Mouse (Mus musculus) CH12.LX (cell line): ENCODE measurements around the gene Hba-a1. TPM values are rescaled to one million over a fixed set of nuclear protein-coding genes. Genes with fewer than 3 reads are reported as not detected.

Source experiments
- DNase-seq: peaks from one replicate; pipeline ENCODE4 v3.0.0-alpha.2; 2013; ENCODE audit errors: extremely low read depth
- H3K27ac ChIP-seq: 2 replicates; pipeline ENCODE4 v1.5.1; 2012; ENCODE audit warnings: low read depth, mild to moderate bottlenecking, control low read depth, moderate library complexity; ENCODE audit not compliant: insufficient read depth
- H3K27me3 ChIP-seq: replicated peaks from 2 replicates; pipeline ENCODE3; 2012; ENCODE audit warnings: inconsistent platforms
- H3K36me3 ChIP-seq, 2 experiments: replicated peaks in 1 of 2; 2 replicates each; pipeline versions ENCODE3 to v1.6.1; 2012; ENCODE audit warnings: inconsistent platforms in 1 of 2, low read length in 1 of 2, mild to moderate bottlenecking in 1 of 2, mixed read lengths in 1 of 2, moderate library complexity in 1 of 2; ENCODE audit not compliant: control insufficient read depth in 1 of 2, insufficient read depth in 1 of 2
- H3K4me1 ChIP-seq, 2 experiments: 2 replicates each; pipeline ENCODE4 v1.6.1; 2012; ENCODE audit warnings: inconsistent platforms in 1 of 2, moderate library complexity in 1 of 2; ENCODE audit not compliant: insufficient read depth in 2 of 2, control insufficient read depth in 1 of 2
- H3K4me2 ChIP-seq: 2 replicates; pipeline ENCODE4 v1.6.1; 2012; ENCODE audit warnings: low read depth, mild to moderate bottlenecking, control low read depth; ENCODE audit not compliant: poor library complexity, insufficient read depth, severe bottlenecking
- H3K4me3 ChIP-seq, 3 experiments: fragments of 150-350 bp in 1 of 3; sonication (generic) in 1 of 3; replicated peaks in 1 of 3; 2 replicates each; pipeline versions ENCODE3 to v1.5.1; 2011 to 2012; ENCODE audit warnings: low read depth in 2 of 3, low read length in 2 of 3, mild to moderate bottlenecking in 2 of 3, moderate library complexity in 2 of 3, control low read depth in 1 of 3, improper control_type of control experiment in 1 of 3, inconsistent platforms in 1 of 3, mixed read lengths in 1 of 3; ENCODE audit not compliant: poor library complexity in 1 of 3
- H3K79me2 ChIP-seq: replicated peaks from 2 replicates; pipeline ENCODE4 v1.6.1; 2012; ENCODE audit warnings: mild to moderate bottlenecking, moderate library complexity; ENCODE audit not compliant: control insufficient read depth, poor library complexity, insufficient read depth, severe bottlenecking; ENCODE audit errors: extremely low read depth
- H3K9ac ChIP-seq: 2 replicates; pipeline ENCODE4 v1.6.1; 2012; ENCODE audit warnings: low read depth, mild to moderate bottlenecking, control low read depth, moderate library complexity; ENCODE audit not compliant: insufficient read depth
- H3K9me3 ChIP-seq: replicated peaks from 2 replicates; pipeline ENCODE3; 2012; ENCODE audit warnings: low read length, inconsistent platforms, mixed read lengths
- BHLHE40 ChIP-seq: IDR thresholded peaks from 2 replicates; pipeline ENCODE4 v1.6.1; 2011; ENCODE audit warnings: mild to moderate bottlenecking, low read depth, low read length, improper control_type of control experiment
- CHD1 ChIP-seq: IDR thresholded peaks from 2 replicates; pipeline ENCODE4 v1.6.1; 2012; ENCODE audit warnings: low read depth, low read length, improper control_type of control experiment, inconsistent platforms
- CHD2 ChIP-seq: IDR thresholded peaks from 2 replicates; pipeline ENCODE4 v1.6.1; 2011; ENCODE audit warnings: low read length, improper control_type of control experiment
- EP300 ChIP-seq: IDR thresholded peaks from 2 replicates; pipeline ENCODE4 v1.6.1; 2011; ENCODE audit warnings: low read length, improper control_type of control experiment
- JUN ChIP-seq: IDR thresholded peaks from 2 replicates; pipeline ENCODE4 v1.6.1; 2011; ENCODE audit warnings: low read depth, mild to moderate bottlenecking, low read length, improper control_type of control experiment, moderate library complexity; ENCODE audit not compliant: insufficient read depth
- MAZ ChIP-seq: IDR thresholded peaks from 2 replicates; pipeline ENCODE4 v1.6.1; 2012; ENCODE audit warnings: low read depth, mild to moderate bottlenecking, inconsistent platforms, low read length, improper control_type of control experiment, moderate library complexity
- MXI1 ChIP-seq: IDR thresholded peaks from 2 replicates; pipeline ENCODE4 v1.6.1; 2011; ENCODE audit warnings: mild to moderate bottlenecking, low read depth, low read length, improper control_type of control experiment
- MYC ChIP-seq: IDR thresholded peaks from 2 replicates; pipeline ENCODE4 v1.6.1; 2011; ENCODE audit warnings: low read depth, mild to moderate bottlenecking, improper control_type of control experiment, low read length
- NRF1 ChIP-seq: IDR thresholded peaks from 2 replicates; pipeline ENCODE4 v1.6.1; 2014; ENCODE audit warnings: low read depth, mild to moderate bottlenecking, inconsistent platforms, low read length, improper control_type of control experiment, moderate library complexity
- POLR2A ChIP-seq: IDR thresholded peaks from 2 replicates; pipeline ENCODE4 v1.6.1; 2011; ENCODE audit warnings: low read depth, mild to moderate bottlenecking, improper control_type of control experiment, low read length
- RAD21 ChIP-seq: IDR thresholded peaks from 2 replicates; pipeline ENCODE4 v1.6.1; 2011; ENCODE audit warnings: low read depth, mild to moderate bottlenecking, low read length, improper control_type of control experiment, moderate library complexity
- SIN3A ChIP-seq: IDR thresholded peaks from 2 replicates; pipeline ENCODE4 v1.6.1; 2012; ENCODE audit warnings: low read length, improper control_type of control experiment, inconsistent platforms
- SMC3 ChIP-seq: IDR thresholded peaks from 2 replicates; pipeline ENCODE4 v1.6.1; 2011; ENCODE audit warnings: low read depth, low read length, improper control_type of control experiment
- TCF12 ChIP-seq: IDR thresholded peaks from 2 replicates; pipeline ENCODE4 v1.6.1; 2014; ENCODE audit warnings: low read depth, mild to moderate bottlenecking, inconsistent platforms, low read length, improper control_type of control experiment
- dilution Hi-C: fragments of 300-500 bp; cut with MboI; formaldehyde crosslinking; loops from 2 replicates; pipeline ENCODE4 v1.14.3; 2020; ENCODE audit warnings: low sequenced_read_pairs; ENCODE audit not compliant: extremely low pct_unique_long_range_greater_than_20kb, extremely low pct_ligation_motif_present
- in situ Hi-C: fragments of 300-500 bp; cut with MboI; formaldehyde crosslinking; loops from 3 replicates; pipeline ENCODE4 v1.14.3; 2019; ENCODE audit warnings: low sequenced_read_pairs, low pct_ligation_motif_present, low pct_unique_long_range_greater_than_20kb, mixed read lengths
- polyA plus RNA-seq: library from polyadenylated mRNA; unstranded; fragments of >175 nt; gene quantifications from 2 replicates; pipeline ENCODE4 v1.2.1, GENCODE M21; 2012; ENCODE audit warnings: low read depth; ENCODE audit not compliant: insufficient read length
- total RNA-seq, 2 experiments: library from RNA; depleted of rRNA; stranded (reverse); fragments of 300-350 nt in 1 of 2; fragments of >200 nt in 1 of 2; gene quantifications; 2 replicates each; pipeline ENCODE4 v1.2.3; 2012 to 2014

The Hba-a1 gene
- total and polyA plus RNA-seq, 3 experiments = 4.7 to 5.2 (median 4.9) TPM

DNA sequence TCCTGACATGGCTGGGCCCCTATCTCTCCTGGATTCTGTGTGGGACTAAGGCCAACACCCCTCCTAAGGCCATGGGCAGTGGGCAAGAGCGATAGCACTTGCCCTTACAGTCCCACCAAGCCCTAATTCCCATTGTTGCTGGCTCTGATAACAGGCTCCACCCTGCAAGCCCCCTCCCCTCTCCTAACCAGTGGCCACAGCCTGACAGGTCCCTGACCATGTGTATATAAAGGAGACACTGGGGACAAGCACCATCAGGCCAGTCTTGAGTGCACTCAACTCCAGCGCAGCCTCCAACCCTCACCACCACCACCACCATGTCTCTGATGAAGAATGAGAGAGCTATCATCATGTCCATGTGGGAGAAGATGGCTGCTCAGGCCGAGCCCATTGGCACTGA is 7.0 kb upstream of the Hba-a1 start, which contains the start of gene Hba-x:
Hba-x (plus strand) TSS at position 54 of the 400 bp plus-strand sequence.
- no peaks in the 10 kb centered on the region for H3K36me3 ChIP-seq
- dilution Hi-C loops (no loop called here), in situ Hi-C loops (no loop called here)
- peaks cover 6 to 12% of the 10 kb centered on the region in 2 experiments for H3K4me1 ChIP-seq
- H3K4me3 ChIP-seq = no peak within 1 kb of the TSS
- H3K79me2 ChIP-seq = no peaks in the 10 kb centered on the region
- H3K27ac ChIP-seq = no peak within 1 kb of the TSS
- no peak within 1 kb of the TSS for H3K4me2 ChIP-seq
- no peaks in the 10 kb centered on the region for H3K9me3 ChIP-seq
- H3K27me3 ChIP-seq = peaks cover 14% of the 10 kb centered on the region
- H3K9ac ChIP-seq = no peak within 1 kb of the TSS
- no peak for DNase-seq
- TF ChIP-seq JUN (no peak), RAD21 (no peak), MYC (no peak), POLR2A (no peak), MXI1 (no peak), NRF1 (no peak), CHD2 (no peak), SMC3 (no peak), MAZ (no peak), SIN3A (no peak), CHD1 (no peak), TCF12 (no peak), BHLHE40 (no peak)

GRCm38 (mm10) chr11:32277736-32278457 is 5.4 kb upstream of the Hba-a1 start:
- in situ Hi-C loops = no loop called here
- no peak overlapping the region for H3K4me2 ChIP-seq
- H3K27me3 ChIP-seq = peaks cover 16% of the 10 kb centered on the region

More at GRCm38 (mm10) chr11:32277736-32278457, 5.4 kb upstream of the Hba-a1 start:
- H3K9me3 ChIP-seq = no peaks in the 10 kb centered on the region
- no peaks in the 10 kb centered on the region for H3K36me3 ChIP-seq
- no peaks in the 10 kb centered on the region for H3K79me2 ChIP-seq
- TF ChIP-seq EP300 (no peak), NRF1 (no peak), SMC3 (no peak), MAZ (no peak)
- H3K9ac ChIP-seq = no peak overlapping the region
- H3K27ac ChIP-seq = no peak overlapping the region
- dilution Hi-C loops = no loop called here
- H3K4me3 ChIP-seq = no peak overlapping the region
- peaks cover 4 to 13% of the 10 kb centered on the region in 2 experiments; a peak in 2 of 4 replicates for H3K4me1 ChIP-seq
- no peak for DNase-seq
